Mouse (Mus musculus) midbrain, embryonic 13.5 days (tissue): ENCODE data around the gene Gm6309. TPM values are rescaled to one million over a fixed set of nuclear protein-coding genes. Genes with fewer than 3 reads are reported as not detected.
"Not testable (repeated sequence)": the region's sequence is repeated elsewhere in the genome, so short reads cannot be mapped to it uniquely, and the experiment has no call there.

Source experiments
- ATAC-seq: fragments of 200-750 bp; cut with Nextera tagmentation; 2 replicates; pipeline ENCODE4 v1.8.0; 2017; ENCODE audit warnings: mild to moderate bottlenecking, moderate TSS enrichment, moderate library complexity
- H3K27ac ChIP-seq: fragments of 300-500 bp; sonication (generic); 2 replicates; pipeline ENCODE4 v1.5.1; 2015; ENCODE audit warnings: inconsistent platforms, mild to moderate bottlenecking, moderate library complexity
- H3K27me3 ChIP-seq: fragments of 300-500 bp; sonication (generic); 2 replicates; pipeline ENCODE4 v1.6.1; 2015; ENCODE audit warnings: mild to moderate bottlenecking, inconsistent platforms
- H3K36me3 ChIP-seq: fragments of 300-500 bp; sonication (generic); 2 replicates; pipeline ENCODE4 v1.6.1; 2015; ENCODE audit warnings: mild to moderate bottlenecking, inconsistent platforms
- H3K4me1 ChIP-seq: fragments of 300-500 bp; sonication (generic); replicated peaks from 2 replicates; pipeline ENCODE4 v1.6.1; 2015; ENCODE audit warnings: inconsistent platforms
- H3K4me2 ChIP-seq: fragments of 300-500 bp; sonication (generic); replicated peaks from 2 replicates; pipeline ENCODE4 v1.6.1; 2015; ENCODE audit warnings: moderate library complexity, mild to moderate bottlenecking, inconsistent platforms
- H3K4me3 ChIP-seq: fragments of 300-500 bp; sonication (generic); replicated peaks from 2 replicates; pipeline ENCODE4 v1.5.1; 2015; ENCODE audit warnings: mild to moderate bottlenecking, inconsistent platforms
- H3K9ac ChIP-seq: fragments of 300-500 bp; sonication (generic); replicated peaks from 2 replicates; pipeline ENCODE4 v1.6.1; 2015; ENCODE audit warnings: mild to moderate bottlenecking, inconsistent platforms
- H3K9me3 ChIP-seq: fragments of 300-500 bp; sonication (generic); 2 replicates; pipeline ENCODE4 v1.6.1; 2016; ENCODE audit warnings: mild to moderate bottlenecking, inconsistent platforms
- WGBS: fragments of 180-500 bp; shearing (Covaris S2); methylation state at CpG from one replicate; pipeline ENCODE4 v1.1.7; 2015; 5-methylcytosine and 5-hydroxymethylcytosine counted together
- polyA plus RNA-seq: library from polyadenylated mRNA; unstranded; fragments of >200 nt; fragmentation: Nextera tagmentation; extraction: Ambion mirVana; gene quantifications from 2 replicates; pipeline ENCODE4 v1.2.1, GENCODE M21; 2015

The Gm6309 gene
- not detected in 2 replicates for polyA plus RNA-seq

GRCm38 (mm10) chr5:146170621-146171020 is at the start of gene Gm6309:
Gene Gm6309 (minus strand): TSS chr5:146170721.
- H3K27me3 ChIP-seq, H3K4me2 ChIP-seq, H3K4me3 ChIP-seq, H3K27ac ChIP-seq, H3K9ac ChIP-seq, H3K36me3 ChIP-seq, H3K4me1 ChIP-seq, ATAC-seq, H3K9me3 ChIP-seq: not testable (repeated sequence)
- 82% methylated on average over 2 of the region's 2 CpGs for WGBS

- no peak for ATAC-seq
- Histone ChIP-seq H3K4me2 (no peak overlapping the region), H3K27ac (no peak overlapping the region), H3K4me1 (no peaks in the 10 kb centered on the region), H3K9me3 (peaks cover 6% of the 10 kb centered on the region; the same call in 1 of the 2 replicates), H3K27me3 (no peaks in the 10 kb centered on the region), H3K9ac (no peak overlapping the region), H3K4me3 (no peak overlapping the region), H3K36me3 (peaks cover 89% of the 10 kb centered on the region)
- 96% methylated on average over 5 of the region's 5 CpGs for WGBS
Observed at GRCm38 (mm10) chr5:146205537-146205936, 35.0 kb upstream of the Gm6309 start.

GRCm38 (mm10) chr5:146203921-146204320 is 33.4 kb upstream of the Gm6309 start:
- Histone ChIP-seq H3K4me3 (no peak overlapping the region), H3K9me3 (peaks cover 6% of the 10 kb centered on the region; the same call in 1 of the 2 replicates), H3K4me2 (no peak overlapping the region), H3K27ac (no peak overlapping the region), H3K9ac (no peak overlapping the region), H3K27me3 (no peaks in the 10 kb centered on the region), H3K4me1 (no peaks in the 10 kb centered on the region), H3K36me3 (peaks cover 79% of the 10 kb centered on the region)
- no peak for ATAC-seq
- WGBS: 90% methylated on average over 2 of the region's 2 CpGs

- H3K27ac ChIP-seq: no peak overlapping the region
- no peaks in the 10 kb centered on the region for H3K4me1 ChIP-seq
- peaks cover 59% of the 10 kb centered on the region for H3K36me3 ChIP-seq
- peaks cover 6% of the 10 kb centered on the region; the same call in 1 of the 2 replicates for H3K9me3 ChIP-seq
- H3K4me2 ChIP-seq: no peak overlapping the region
- no peak for ATAC-seq
- H3K9ac ChIP-seq: no peak overlapping the region
- H3K27me3 ChIP-seq: no peaks in the 10 kb centered on the region
- WGBS: 95% methylated on average over 6 of the region's 6 CpGs
- no peak overlapping the region for H3K4me3 ChIP-seq
Observed at GRCm38 (mm10) chr5:146200580-146200979, 30.1 kb upstream of the Gm6309 start.

GRCm38 (mm10) chr5:146199540-146199939 is 29.0 kb upstream of the Gm6309 start:
- Histone ChIP-seq H3K27me3 (no peaks in the 10 kb centered on the region), H3K27ac (no peak overlapping the region), H3K4me3 (no peak overlapping the region), H3K4me1 (no peaks in the 10 kb centered on the region), H3K9me3 (peaks cover 8% of the 10 kb centered on the region), H3K36me3 (peaks cover 48% of the 10 kb centered on the region), H3K9ac (no peak overlapping the region), H3K4me2 (no peak overlapping the region)
- WGBS: 83% methylated on average over 2 of the region's 2 CpGs
- no peak for ATAC-seq

GRCm38 (mm10) chr5:146199073-146199472 is 28.6 kb upstream of the Gm6309 start:
- Histone ChIP-seq H3K9me3 (peaks cover 8% of the 10 kb centered on the region), H3K9ac (no peak overlapping the region), H3K4me1 (no peaks in the 10 kb centered on the region), H3K36me3 (peaks cover 44% of the 10 kb centered on the region), H3K27ac (no peak overlapping the region), H3K4me3 (no peak overlapping the region), H3K27me3 (no peaks in the 10 kb centered on the region), H3K4me2 (no peak overlapping the region)
- ATAC-seq: no peak

GRCm38 (mm10) chr5:146193360-146193759 is 22.8 kb upstream of the Gm6309 start:
- H3K27me3 ChIP-seq: no peaks in the 10 kb centered on the region
- no peak overlapping the region for H3K9ac ChIP-seq
- WGBS: 86% methylated on average over 8 of the region's 8 CpGs
- no peak for ATAC-seq
- no peak overlapping the region for H3K4me3 ChIP-seq
- H3K4me1 ChIP-seq: no peaks in the 10 kb centered on the region
- peaks cover 14% of the 10 kb centered on the region for H3K36me3 ChIP-seq
- no peak overlapping the region for H3K27ac ChIP-seq
- H3K9me3 ChIP-seq: peaks cover 2% of the 10 kb centered on the region; the same call in 1 of the 2 replicates
- no peak overlapping the region for H3K4me2 ChIP-seq

GRCm38 (mm10) chr5:146190501-146191269 is 20.2 kb upstream of the Gm6309 start:
- Histone ChIP-seq H3K4me3 (no peak overlapping the region), H3K27me3 (no peaks in the 10 kb centered on the region), H3K4me2 (no peak overlapping the region), H3K36me3 (no peaks in the 10 kb centered on the region), H3K4me1 (no peaks in the 10 kb centered on the region), H3K9ac (no peak overlapping the region), H3K27ac (no peak overlapping the region), H3K9me3 (peaks cover 2% of the 10 kb centered on the region; the same call in 1 of the 2 replicates)
- ATAC-seq: no peak
- 59% methylated on average over 3 of the region's 3 CpGs for WGBS

GRCm38 (mm10) chr5:146190093-146190492 is 19.6 kb upstream of the Gm6309 start:
- no peak overlapping the region for H3K27ac ChIP-seq
- no peak overlapping the region for H3K4me2 ChIP-seq
- 71% methylated on average over 4 of the region's 4 CpGs for WGBS
- H3K36me3 ChIP-seq: no peaks in the 10 kb centered on the region
- peaks cover 2% of the 10 kb centered on the region; the same call in 1 of the 2 replicates for H3K9me3 ChIP-seq
- no peak for ATAC-seq
- no peaks in the 10 kb centered on the region for H3K27me3 ChIP-seq
- H3K4me1 ChIP-seq: no peaks in the 10 kb centered on the region
- H3K4me3 ChIP-seq: no peak overlapping the region
- H3K9ac ChIP-seq: no peak overlapping the region

- H3K27me3 ChIP-seq: no peaks in the 10 kb centered on the region
- no peak overlapping the region for H3K4me2 ChIP-seq
- 88% methylated on average over 7 of the region's 7 CpGs for WGBS
- no peaks in the 10 kb centered on the region for H3K4me1 ChIP-seq
- no peak for ATAC-seq
- no peak overlapping the region for H3K9ac ChIP-seq
- H3K27ac ChIP-seq: no peak overlapping the region
- no peaks in the 10 kb centered on the region for H3K9me3 ChIP-seq
- H3K4me3 ChIP-seq: no peak overlapping the region
- H3K36me3 ChIP-seq: no peaks in the 10 kb centered on the region
Observed at GRCm38 (mm10) chr5:146188712-146189111, 18.2 kb upstream of the Gm6309 start.

- Histone ChIP-seq H3K4me3 (no peak overlapping the region), H3K36me3 (no peaks in the 10 kb centered on the region), H3K9me3 (0 out of 2 replicates have a peak, but pooled peaks cover 2% of the 10 kb centered on the region), H3K27ac (no peak overlapping the region), H3K9ac (no peak overlapping the region), H3K4me2 (no peak overlapping the region), H3K27me3 (no peaks in the 10 kb centered on the region), H3K4me1 (no peaks in the 10 kb centered on the region)
- WGBS: 81% methylated on average over 1 of the region's 1 CpGs
- no peak for ATAC-seq
Observed at GRCm38 (mm10) chr5:146188144-146188543, 17.6 kb upstream of the Gm6309 start.

- H3K4me2 ChIP-seq, H3K4me1 ChIP-seq, H3K9ac ChIP-seq, H3K27ac ChIP-seq, H3K36me3 ChIP-seq, H3K9me3 ChIP-seq, ATAC-seq, H3K27me3 ChIP-seq, H3K4me3 ChIP-seq: not testable (repeated sequence)
- 28% methylated on average over 5 of the region's 5 CpGs for WGBS
Observed at GRCm38 (mm10) chr5:146187441-146187840, 16.9 kb upstream of the Gm6309 start.

GRCm38 (mm10) chr5:146185204-146185603 is 14.7 kb upstream of the Gm6309 start, which contains the start of gene 1700001J03Rik:
Gene 1700001J03Rik (minus strand): TSS chr5:146185304.
- not testable (repeated sequence) for H3K9me3 ChIP-seq, H3K27ac ChIP-seq, H3K4me1 ChIP-seq, H3K4me3 ChIP-seq, H3K36me3 ChIP-seq, H3K4me2 ChIP-seq, H3K9ac ChIP-seq, H3K27me3 ChIP-seq, ATAC-seq
- 76% methylated on average over 4 of the region's 4 CpGs for WGBS
